Mouse (Mus musculus) heart, embryonic 15.5 days (tissue): ENCODE data around the gene Epb41l4b. TPM values are rescaled to one million over a fixed set of nuclear protein-coding genes. Genes with fewer than 3 reads are reported as not detected.

Experiments
- ATAC-seq: fragments of 200-750 bp; cut with Nextera tagmentation; replicated peaks from 2 replicates; pipeline ENCODE4 v1.8.0; 2017; ENCODE audit warnings: low read depth, moderate TSS enrichment; ENCODE audit not compliant: insufficient number of reproducible peaks, insufficient read depth, low FRiP score
- H3K27ac ChIP-seq: fragments of 300-500 bp; sonication (generic); 2 replicates; pipeline ENCODE4 v1.5.1; 2015; ENCODE audit warnings: mild to moderate bottlenecking, inconsistent platforms
- H3K27me3 ChIP-seq: fragments of 300-500 bp; sonication (generic); 2 replicates; pipeline ENCODE4 v1.6.1; 2015; ENCODE audit warnings: inconsistent platforms
- H3K36me3 ChIP-seq: fragments of 300-500 bp; sonication (generic); 2 replicates; pipeline ENCODE4 v1.6.1; 2015; ENCODE audit warnings: mild to moderate bottlenecking, inconsistent platforms
- H3K4me1 ChIP-seq: fragments of 300-500 bp; sonication (generic); replicated peaks from 2 replicates; pipeline ENCODE4 v1.6.1; 2015; ENCODE audit warnings: inconsistent platforms
- H3K4me2 ChIP-seq: fragments of 300-500 bp; sonication (generic); 2 replicates; pipeline ENCODE4 v1.6.1; 2015; ENCODE audit warnings: inconsistent platforms, mild to moderate bottlenecking, moderate library complexity
- H3K4me3 ChIP-seq: fragments of 300-500 bp; sonication (generic); 2 replicates; pipeline ENCODE4 v1.5.1; 2015; ENCODE audit warnings: mild to moderate bottlenecking, inconsistent platforms
- H3K9ac ChIP-seq: fragments of 300-500 bp; sonication (generic); 2 replicates; pipeline ENCODE4 v1.6.1; 2015; ENCODE audit warnings: mild to moderate bottlenecking, inconsistent platforms
- H3K9me3 ChIP-seq: fragments of 300-500 bp; sonication (generic); replicated peaks from 2 replicates; pipeline ENCODE4 v1.6.1; 2016; ENCODE audit warnings: inconsistent platforms
- WGBS: fragments of 180-500 bp; shearing (Covaris S2); methylation state at CpG from one replicate; pipeline ENCODE4 v1.1.7; 2015; ENCODE audit warnings: mixed read lengths; 5-methylcytosine and 5-hydroxymethylcytosine counted together
- polyA plus RNA-seq: library from polyadenylated mRNA; unstranded; fragments of >200 nt; fragmentation: Nextera tagmentation; extraction: Ambion mirVana; gene quantifications from 2 replicates; pipeline ENCODE4 v1.2.1, GENCODE M21; 2015

The Epb41l4b gene
- polyA plus RNA-seq, 1 experiment from 2014 or later = 0.31 TPM

DNA sequence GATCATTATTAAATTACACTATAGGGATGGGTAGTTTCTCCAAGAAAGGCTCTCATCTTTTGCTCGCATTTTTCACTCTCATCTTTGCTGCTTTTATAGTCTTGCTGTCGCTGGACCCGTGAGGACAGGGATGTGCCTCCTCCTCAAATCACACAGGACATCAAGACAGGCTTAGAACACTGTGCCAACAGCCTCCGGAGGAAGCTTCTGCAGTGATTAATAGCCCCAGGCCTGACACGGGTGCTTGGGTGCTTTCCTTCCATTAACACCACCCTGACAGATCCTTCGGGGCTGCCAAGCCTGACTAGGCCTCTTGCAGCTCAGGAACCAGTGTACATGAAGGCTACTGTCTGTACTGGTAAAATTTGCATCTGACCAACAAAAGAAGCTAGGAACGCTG, 61.8 kb downstream of the Epb41l4b start:
- Histone ChIP-seq H3K4me2 (no peak overlapping the region), H3K27ac (no peak overlapping the region), H3K27me3 (0 out of 2 replicates have a peak, but pooled peaks cover 4% of the 10 kb centered on the region), H3K9ac (no peak overlapping the region), H3K9me3 (no peaks in the 10 kb centered on the region), H3K4me3 (no peak overlapping the region), H3K36me3 (no peaks in the 10 kb centered on the region), H3K4me1 (peaks cover 6% of the 10 kb centered on the region)
- WGBS = 68% methylated on average over 7 of the region's 7 CpGs
- no peak for ATAC-seq

DNA sequence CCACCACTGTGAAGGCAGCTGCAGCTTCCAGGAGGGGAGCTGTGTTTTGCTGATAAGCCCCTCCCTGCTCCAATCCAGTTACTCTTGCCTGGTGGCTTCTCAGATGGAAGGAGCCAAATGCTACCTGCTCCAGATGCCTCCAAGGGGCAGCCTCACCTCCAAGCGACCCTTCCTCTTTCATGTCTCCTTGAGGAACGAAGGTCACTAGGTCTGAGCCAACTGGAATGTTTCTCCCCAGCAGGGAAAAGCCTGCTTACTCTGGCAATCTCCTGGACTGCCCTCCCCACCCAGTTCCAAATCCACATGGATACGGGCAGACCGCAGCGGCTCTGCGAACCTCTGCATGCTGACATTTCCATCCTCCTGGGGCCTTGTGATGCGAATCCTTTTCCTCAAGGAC, 69.4 kb downstream of the Epb41l4b start:
- Histone ChIP-seq H3K4me2 (no peak overlapping the region), H3K36me3 (no peaks in the 10 kb centered on the region), H3K27me3 (no peaks in the 10 kb centered on the region), H3K4me1 (no peaks in the 10 kb centered on the region), H3K27ac (no peak overlapping the region), H3K9ac (no peak overlapping the region), H3K4me3 (no peak overlapping the region), H3K9me3 (no peaks in the 10 kb centered on the region)
- 68% methylated on average over 7 of the region's 7 CpGs for WGBS
- no peak for ATAC-seq

DNA sequence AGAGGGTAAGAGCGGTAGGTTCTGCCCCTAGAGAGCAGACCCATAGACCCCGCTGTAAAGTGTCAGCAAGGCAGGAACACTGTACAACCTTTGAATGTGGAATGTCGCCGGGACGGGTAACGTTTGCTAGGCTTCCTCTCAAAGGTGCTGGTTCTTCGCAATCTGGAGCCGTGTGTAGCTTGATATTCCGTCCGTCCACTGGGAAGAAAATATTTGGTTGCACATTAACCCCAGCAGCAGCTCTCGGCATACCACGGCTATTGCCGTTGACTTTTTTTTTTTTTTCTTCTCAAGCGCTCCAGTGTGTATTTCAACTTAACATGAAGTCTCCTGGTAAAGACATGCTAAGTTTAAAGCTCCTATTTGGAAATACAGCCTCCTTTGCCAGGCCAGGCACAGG, 70.1 kb downstream of the Epb41l4b start:
- no peaks in the 10 kb centered on the region for H3K36me3 ChIP-seq
- H3K27ac ChIP-seq = no peak overlapping the region
- H3K27me3 ChIP-seq = no peaks in the 10 kb centered on the region
- H3K9me3 ChIP-seq = no peaks in the 10 kb centered on the region
- H3K4me1 ChIP-seq = no peaks in the 10 kb centered on the region
- ATAC-seq = no peak
- 84% methylated on average over 14 of the region's 14 CpGs for WGBS
- H3K4me2 ChIP-seq = no peak overlapping the region
- H3K4me3 ChIP-seq = no peak overlapping the region
- H3K9ac ChIP-seq = no peak overlapping the region

DNA sequence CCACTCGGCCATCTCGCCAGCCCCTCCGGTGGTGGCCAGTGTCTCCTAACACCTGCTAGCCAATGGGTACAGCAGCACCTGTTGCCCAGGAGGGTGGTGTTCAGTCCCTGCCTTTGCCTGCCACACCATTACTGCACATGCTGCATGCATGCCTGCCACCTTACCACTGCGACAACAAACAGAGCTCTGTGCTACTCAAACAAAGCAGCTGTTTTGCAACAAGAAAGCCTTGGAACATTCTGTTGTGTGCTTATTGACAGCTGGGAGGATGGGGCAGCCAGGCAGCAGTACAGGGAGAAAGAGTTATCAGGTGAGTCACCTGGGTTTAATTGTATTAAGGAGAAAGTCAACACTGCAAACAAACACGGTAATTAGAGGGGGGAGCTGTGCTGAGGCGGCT, 72.6 kb downstream of the Epb41l4b start:
- 70% methylated on average over 6 of the region's 6 CpGs for WGBS
- H3K4me1 ChIP-seq = no peaks in the 10 kb centered on the region

DNA sequence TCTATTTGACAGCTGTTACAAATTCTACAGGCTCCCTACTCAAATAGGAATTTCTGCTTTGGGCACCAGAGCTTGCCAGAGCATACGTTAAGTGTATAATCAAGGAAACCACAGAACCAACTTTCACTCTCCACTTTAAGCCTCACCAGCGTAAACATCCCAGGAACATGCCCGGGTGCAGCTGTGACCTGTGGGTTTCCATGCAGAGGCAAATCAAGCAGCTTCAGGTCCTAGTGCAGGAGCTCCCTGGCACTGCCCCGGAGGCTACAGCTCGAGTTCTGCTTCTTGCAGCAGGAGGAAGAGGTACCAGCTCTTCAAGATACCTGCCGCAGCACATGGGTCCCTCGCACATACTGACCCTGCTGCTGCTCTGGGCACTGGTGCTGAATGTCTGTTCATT, 74.8 kb downstream of the Epb41l4b start:
- WGBS = 65% methylated on average over 7 of the region's 7 CpGs

More for the DNA sequence above, 72.6 kb downstream of the Epb41l4b start:
- no peaks in the 10 kb centered on the region for H3K27me3 ChIP-seq
- H3K36me3 ChIP-seq = no peaks in the 10 kb centered on the region
- H3K27ac ChIP-seq = no peak overlapping the region
- no peak overlapping the region for H3K4me3 ChIP-seq
- H3K9ac ChIP-seq = no peak overlapping the region
- ATAC-seq = no peak
- no peaks in the 10 kb centered on the region for H3K9me3 ChIP-seq
- no peak overlapping the region for H3K4me2 ChIP-seq

DNA sequence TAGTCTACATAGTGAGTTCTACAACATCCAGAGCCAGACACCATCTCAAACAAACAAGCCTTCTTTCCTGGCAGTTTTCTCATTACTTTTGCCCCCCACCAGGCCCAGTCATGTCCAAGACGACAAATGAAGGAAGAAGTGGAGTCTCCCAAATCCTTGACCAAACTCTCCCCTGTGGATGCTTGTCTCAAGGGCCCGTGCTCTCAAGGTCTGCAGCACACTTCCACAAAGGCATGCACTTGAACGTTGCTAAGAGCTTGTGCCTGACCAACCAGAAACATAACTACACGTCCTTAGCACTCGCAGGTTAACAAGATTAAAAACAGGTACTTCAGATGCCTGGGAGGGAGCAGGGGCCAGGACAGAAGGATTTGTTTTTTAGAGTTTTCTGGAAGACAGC, 75.4 kb downstream of the Epb41l4b start:
- Histone ChIP-seq H3K27ac (no peak overlapping the region), H3K4me3 (no peak overlapping the region), H3K4me1 (peaks cover 6% of the 10 kb centered on the region), H3K4me2 (no peak overlapping the region), H3K27me3 (no peaks in the 10 kb centered on the region), H3K36me3 (no peaks in the 10 kb centered on the region), H3K9ac (no peak overlapping the region), H3K9me3 (no peaks in the 10 kb centered on the region)
- no peak for ATAC-seq
- 60% methylated on average over 5 of the region's 5 CpGs for WGBS

More for the DNA sequence above, 74.8 kb downstream of the Epb41l4b start:
- H3K9me3 ChIP-seq = no peaks in the 10 kb centered on the region
- H3K4me1 ChIP-seq = peaks cover 6% of the 10 kb centered on the region
- no peaks in the 10 kb centered on the region for H3K27me3 ChIP-seq
- no peak overlapping the region for H3K9ac ChIP-seq
- no peaks in the 10 kb centered on the region for H3K36me3 ChIP-seq
- no peak overlapping the region for H3K4me2 ChIP-seq
- H3K4me3 ChIP-seq = no peak overlapping the region
- ATAC-seq = no peak
- no peak overlapping the region for H3K27ac ChIP-seq

DNA sequence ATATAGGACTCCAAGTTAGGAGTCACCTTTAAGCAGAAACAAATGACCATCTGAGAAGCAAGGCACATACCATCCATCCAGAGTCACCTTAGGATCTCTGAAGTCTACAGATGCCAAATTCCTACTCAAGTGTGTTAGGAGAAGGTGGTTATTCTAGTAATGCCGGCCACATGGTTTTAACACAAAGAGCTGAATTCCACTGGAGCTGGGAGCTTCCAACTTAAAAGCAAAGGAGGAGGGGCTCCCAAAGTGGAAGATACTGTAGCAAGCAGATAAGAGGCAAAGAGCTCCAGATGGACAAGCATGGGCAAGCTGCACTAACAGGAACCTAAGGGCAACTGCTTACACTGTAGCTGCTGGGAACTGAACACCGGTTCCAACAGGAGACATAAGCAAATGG, 76.3 kb downstream of the Epb41l4b start:
- Histone ChIP-seq H3K9me3 (no peaks in the 10 kb centered on the region), H3K4me3 (no peak overlapping the region), H3K27me3 (no peaks in the 10 kb centered on the region), H3K4me1 (peaks cover 6% of the 10 kb centered on the region), H3K27ac (no peak overlapping the region), H3K9ac (no peak overlapping the region), H3K4me2 (no peak overlapping the region), H3K36me3 (no peaks in the 10 kb centered on the region)
- 50% methylated on average over 2 of the region's 2 CpGs for WGBS
- no peak for ATAC-seq

DNA sequence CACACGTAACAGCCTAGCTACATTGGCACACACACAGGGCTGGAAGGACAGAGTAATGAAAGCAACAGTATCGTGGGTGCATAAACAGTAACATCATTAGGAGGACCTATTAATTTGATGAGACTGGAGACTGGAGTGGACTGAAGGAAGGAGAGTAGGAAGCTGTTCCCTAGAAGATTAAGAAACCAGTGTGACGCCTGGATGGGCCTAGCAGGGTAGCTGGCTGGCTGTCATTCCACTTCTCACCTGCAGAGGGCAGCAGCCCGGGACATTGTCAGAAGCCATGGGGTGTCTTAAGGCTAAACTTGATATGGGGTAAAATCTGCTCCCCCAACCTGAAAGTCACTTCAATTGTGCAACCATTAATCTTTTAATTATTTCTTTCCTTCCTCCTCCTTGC, 78.0 kb downstream of the Epb41l4b start:
- Histone ChIP-seq H3K27me3 (no peaks in the 10 kb centered on the region), H3K27ac (no peak overlapping the region), H3K4me2 (no peak overlapping the region), H3K36me3 (no peaks in the 10 kb centered on the region), H3K4me3 (no peak overlapping the region), H3K4me1 (peaks cover 6% of the 10 kb centered on the region), H3K9me3 (no peaks in the 10 kb centered on the region), H3K9ac (no peak overlapping the region)
- ATAC-seq = no peak
- WGBS = 40% methylated on average over 4 of the region's 4 CpGs

DNA sequence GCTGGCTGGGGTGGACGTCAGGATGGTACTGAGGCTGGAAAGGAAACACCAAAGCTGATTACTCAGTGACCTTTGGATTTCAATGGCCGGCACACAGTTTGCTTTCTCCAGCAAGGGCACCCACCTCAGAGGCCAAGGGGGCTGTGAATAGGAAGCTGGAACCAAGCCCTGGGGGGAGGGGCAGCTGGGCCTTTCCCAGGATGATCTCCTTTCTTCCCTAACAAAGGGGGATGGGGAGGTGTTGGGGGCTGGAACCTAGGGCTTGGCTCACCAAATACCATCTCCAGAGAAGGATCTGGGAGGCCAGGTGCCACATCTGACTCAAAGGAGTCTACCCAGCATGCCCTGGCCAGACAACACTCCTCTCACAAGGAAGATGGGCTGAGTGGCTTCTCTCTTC, 78.4 kb downstream of the Epb41l4b start:
- Histone ChIP-seq H3K4me2 (no peak overlapping the region), H3K9me3 (no peaks in the 10 kb centered on the region), H3K27me3 (no peaks in the 10 kb centered on the region), H3K4me1 (peaks cover 6% of the 10 kb centered on the region), H3K4me3 (no peak overlapping the region), H3K36me3 (no peaks in the 10 kb centered on the region), H3K27ac (no peak overlapping the region), H3K9ac (no peak overlapping the region)
- 39% methylated on average over 2 of the region's 2 CpGs for WGBS
- ATAC-seq = no peak

DNA sequence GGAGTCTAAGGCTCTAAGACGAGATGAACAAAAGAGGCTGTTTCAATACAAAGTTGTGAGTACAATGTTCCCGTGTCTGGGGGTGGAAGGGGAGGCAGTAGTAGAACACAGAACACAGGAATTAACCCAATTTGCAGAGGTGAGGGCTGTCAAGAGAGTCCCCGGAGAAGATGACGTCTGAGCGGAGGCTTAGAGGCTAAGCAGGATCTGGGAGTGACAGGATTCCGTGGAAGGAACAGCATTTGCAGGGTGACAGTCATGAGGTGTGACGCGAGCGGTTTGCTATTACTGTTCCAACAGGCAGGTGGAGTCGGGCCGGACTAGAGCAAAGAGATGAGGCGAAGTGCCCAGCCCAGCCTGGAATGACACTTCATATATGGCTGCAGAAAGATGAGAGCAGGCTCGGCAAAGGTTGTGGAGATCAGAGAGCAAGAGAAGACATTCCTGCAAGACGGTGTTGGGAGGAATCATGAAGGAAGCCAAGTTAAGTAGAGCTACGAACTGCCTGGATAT, 82.9 kb downstream of the Epb41l4b start:
- no peak overlapping the region for H3K27ac ChIP-seq
- H3K4me2 ChIP-seq = no peak overlapping the region
- no peak overlapping the region for H3K9ac ChIP-seq
- ATAC-seq = no peak
- no peaks in the 10 kb centered on the region for H3K9me3 ChIP-seq
- no peaks in the 10 kb centered on the region for H3K36me3 ChIP-seq
- H3K4me3 ChIP-seq = no peak overlapping the region
- H3K4me1 ChIP-seq = peaks cover 14% of the 10 kb centered on the region
- no peaks in the 10 kb centered on the region for H3K27me3 ChIP-seq
- WGBS = 69% methylated on average over 15 of the region's 15 CpGs

DNA sequence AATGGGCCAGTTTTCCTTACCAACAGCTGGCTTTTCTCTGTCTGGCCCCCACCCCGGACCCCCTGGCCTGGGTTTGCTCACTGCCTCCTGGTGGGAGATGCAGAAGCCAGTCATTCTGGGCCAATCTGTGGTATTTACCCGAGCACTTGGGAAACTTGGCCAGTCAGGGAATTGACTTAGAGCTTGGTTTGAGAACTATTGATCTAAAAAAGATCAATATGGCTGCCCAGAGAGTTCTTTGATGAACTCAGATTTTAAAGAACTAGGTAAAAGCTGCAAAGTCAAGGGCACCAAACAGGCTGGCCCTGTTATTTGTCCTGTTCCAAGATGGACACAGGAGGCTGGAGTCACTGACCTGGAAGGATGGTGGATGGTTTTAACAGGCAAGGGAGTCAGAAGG, 84.6 kb downstream of the Epb41l4b start:
- WGBS = 73% methylated on average over 2 of the region's 2 CpGs
- Histone ChIP-seq H3K27ac (no peak overlapping the region), H3K27me3 (no peaks in the 10 kb centered on the region), H3K4me1 (peaks cover 11% of the 10 kb centered on the region), H3K9me3 (no peaks in the 10 kb centered on the region), H3K4me2 (no peak overlapping the region), H3K9ac (no peak overlapping the region), H3K4me3 (no peak overlapping the region), H3K36me3 (no peaks in the 10 kb centered on the region)
- ATAC-seq = no peak

DNA sequence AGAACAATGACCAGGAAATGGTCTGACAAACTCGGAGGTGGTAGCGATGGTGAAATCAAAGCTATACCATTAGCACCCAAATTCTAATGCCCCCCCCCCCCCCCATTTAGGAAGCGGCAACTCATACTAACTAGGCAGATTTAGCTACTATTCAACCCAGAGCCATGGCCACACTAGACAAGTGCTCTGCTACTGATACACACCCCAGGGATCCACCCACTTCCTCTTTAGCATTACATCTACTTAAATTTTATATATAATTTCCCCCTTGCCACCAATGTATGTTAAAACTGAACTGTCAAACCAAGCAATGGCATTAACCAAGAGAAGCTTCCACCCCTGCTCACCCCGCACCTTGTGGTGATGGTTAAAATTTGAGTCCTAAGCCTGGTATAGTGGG, 85.6 kb downstream of the Epb41l4b start:
- no peaks in the 10 kb centered on the region for H3K36me3 ChIP-seq
- peaks cover 11% of the 10 kb centered on the region for H3K4me1 ChIP-seq
- no peaks in the 10 kb centered on the region for H3K27me3 ChIP-seq
- no peak overlapping the region for H3K4me2 ChIP-seq
- ATAC-seq = no peak
- H3K4me3 ChIP-seq = no peak overlapping the region
- no peak overlapping the region for H3K9ac ChIP-seq
- 91% methylated on average over 4 of the region's 4 CpGs for WGBS
- no peaks in the 10 kb centered on the region for H3K9me3 ChIP-seq
- H3K27ac ChIP-seq = no peak overlapping the region
